ENCODE assay signal across 10 mouse cellular contexts in genomic region chr13:36149175-36149939, GRCm38 (mm10). TPM values are rescaled to one million over a fixed set of nuclear protein-coding genes. Genes with fewer than 3 reads are reported as not detected.
DNase-seq lines count a peak whose midpoint lies in the region; ATAC-seq and TF ChIP-seq lines count a peak whose summit lies in the region.
"Had no signal": no experiment of that assay in that cellular context is flagged by ENCODE, and none has a peak within 500 bp of the region (broad histone marks: within the 10 kb centered on the region; RNA-seq: fewer than 3 reads in every experiment).

No protein-coding gene starts in this region.

- TF ChIP-seq CTCF in intestine, postnatal 0 days (IDR thresholded peaks at IDR 0.05; ENCODE audit: low read depth) = no peak

- no peaks in the 10 kb centered on the region for H3K36me3 ChIP-seq in forebrain, embryonic 14.5 days (ENCODE audit: control insufficient read depth, insufficient read depth, low read length)
- H3K36me3 ChIP-seq in forebrain, embryonic 12.5 days (replicated peaks) = no peaks in the 10 kb centered on the region
- H3K36me3 ChIP-seq in midbrain, embryonic 15.5 days (replicated peaks) = no peaks in the 10 kb centered on the region
- H3K36me3 ChIP-seq in midbrain, embryonic 14.5 days (ENCODE audit: control insufficient read depth, insufficient read depth, low read length) = no peaks in the 10 kb centered on the region
- H3K36me3 ChIP-seq in intestine, postnatal 0 days (ENCODE audit: control insufficient read depth, insufficient read depth) = no peaks in the 10 kb centered on the region
- H3K36me3 ChIP-seq: embryonic facial prominence, embryonic 15.5 days had no signal

- H3K9ac ChIP-seq in forebrain, embryonic 14.5 days (ENCODE audit: low read length) = no peak overlapping the region
- no peak overlapping the region for H3K9ac ChIP-seq in forebrain, embryonic 12.5 days
- no peak overlapping the region for H3K9ac ChIP-seq in midbrain, embryonic 15.5 days
- no peak overlapping the region for H3K9ac ChIP-seq in midbrain, embryonic 14.5 days (replicated peaks; ENCODE audit: low read length)
- H3K9ac ChIP-seq in intestine, postnatal 0 days (ENCODE audit: low read depth, low read length) = no peak overlapping the region
- H3K9ac ChIP-seq: embryonic facial prominence, embryonic 15.5 days had no signal

- peak; percentile 8 for DNase-seq in forebrain, embryonic 14.5 days (ENCODE audit: low spot score)
- DNase-seq in midbrain, embryonic 14.5 days = no peak
- peak; percentile 22 for DNase-seq in thymus, postnatal 25 days
- DNase-seq in left cerebral cortex, adult 8-10 months (ENCODE audit: low spot score in 2 of 2) = no peak
- no peak for DNase-seq in testis, postnatal 10 days (ENCODE audit: low spot score)
- DNase-seq: right cerebral cortex, postnatal 25 days had no signal

- H3K4me3 ChIP-seq in forebrain, embryonic 14.5 days (ENCODE audit: low read depth, low read length) = no peak overlapping the region
- H3K4me3 ChIP-seq in forebrain, embryonic 12.5 days (replicated peaks) = no peak overlapping the region
- no peak overlapping the region for H3K4me3 ChIP-seq in midbrain, embryonic 15.5 days
- no peak overlapping the region for H3K4me3 ChIP-seq in midbrain, embryonic 14.5 days (replicated peaks; ENCODE audit: low read depth, low read length)
- no peak overlapping the region for H3K4me3 ChIP-seq in intestine, postnatal 0 days (ENCODE audit: low read depth, low read length)
- H3K4me3 ChIP-seq: embryonic facial prominence, embryonic 15.5 days had no signal

- no peak for ATAC-seq in forebrain, embryonic 14.5 days
- no peak for ATAC-seq in forebrain, embryonic 12.5 days (ENCODE audit: low FRiP score)
- ATAC-seq in midbrain, embryonic 15.5 days (replicated peaks) = no peak
- no peak for ATAC-seq in midbrain, embryonic 14.5 days (ENCODE audit: low FRiP score, low TSS enrichment)
- peak; percentile 84 for ATAC-seq in intestine, postnatal 0 days

- no peak overlapping the region for H3K4me2 ChIP-seq in forebrain, embryonic 14.5 days (ENCODE audit: low read length)
- H3K4me2 ChIP-seq in forebrain, embryonic 12.5 days = no peak overlapping the region
- no peak overlapping the region for H3K4me2 ChIP-seq in midbrain, embryonic 15.5 days
- H3K4me2 ChIP-seq in midbrain, embryonic 14.5 days (ENCODE audit: low read length) = no peak overlapping the region
- H3K4me2 ChIP-seq in intestine, postnatal 0 days (replicated peaks; ENCODE audit: low read depth) = peak overlapping the region; percentile 40
- H3K4me2 ChIP-seq: embryonic facial prominence, embryonic 15.5 days had no signal

- H3K9me3 ChIP-seq in forebrain, embryonic 14.5 days (replicated peaks; ENCODE audit: control insufficient read depth, low read length) = no peaks in the 10 kb centered on the region
- H3K9me3 ChIP-seq in forebrain, embryonic 12.5 days = no peaks in the 10 kb centered on the region
- H3K9me3 ChIP-seq in midbrain, embryonic 15.5 days = no peaks in the 10 kb centered on the region
- no peaks in the 10 kb centered on the region for H3K9me3 ChIP-seq in midbrain, embryonic 14.5 days (ENCODE audit: control insufficient read depth, low read length)
- no peaks in the 10 kb centered on the region for H3K9me3 ChIP-seq in intestine, postnatal 0 days (ENCODE audit: control insufficient read depth)
- H3K9me3 ChIP-seq: embryonic facial prominence, embryonic 15.5 days had no signal

- no peaks in the 10 kb centered on the region for H3K27me3 ChIP-seq in forebrain, embryonic 14.5 days (replicated peaks; ENCODE audit: control insufficient read depth, insufficient read depth, low read length)
- H3K27me3 ChIP-seq in forebrain, embryonic 12.5 days = no peaks in the 10 kb centered on the region
- H3K27me3 ChIP-seq in midbrain, embryonic 15.5 days (replicated peaks) = no peaks in the 10 kb centered on the region
- H3K27me3 ChIP-seq in midbrain, embryonic 14.5 days (ENCODE audit: control insufficient read depth, insufficient read depth, low read length) = no peaks in the 10 kb centered on the region
- no peaks in the 10 kb centered on the region for H3K27me3 ChIP-seq in intestine, postnatal 0 days (replicated peaks; ENCODE audit: control insufficient read depth, insufficient read depth, low read length)
- H3K27me3 ChIP-seq: embryonic facial prominence, embryonic 15.5 days had no signal

- no peak overlapping the region for H3K27ac ChIP-seq in forebrain, embryonic 14.5 days (ENCODE audit: low read depth, low read length)
- no peak overlapping the region for H3K27ac ChIP-seq in forebrain, embryonic 12.5 days
- peak overlapping the region; percentile 29; the same call in 1 of the 2 replicates for H3K27ac ChIP-seq in midbrain, embryonic 15.5 days
- H3K27ac ChIP-seq in midbrain, embryonic 14.5 days (replicated peaks; ENCODE audit: low read depth, low read length) = no peak overlapping the region
- peak overlapping the region; percentile 11; the same call in 1 of the 2 replicates for H3K27ac ChIP-seq in intestine, postnatal 0 days (ENCODE audit: low read depth, low read length)
- H3K27ac ChIP-seq: embryonic facial prominence, embryonic 15.5 days had no signal

- H3K4me1 ChIP-seq in forebrain, embryonic 14.5 days (ENCODE audit: control insufficient read depth, insufficient read depth, low read length) = peaks cover 3% of the 10 kb centered on the region; the same call in 1 of the 2 replicates
- peaks cover 17% of the 10 kb centered on the region for H3K4me1 ChIP-seq in forebrain, embryonic 12.5 days
- peaks cover 7% of the 10 kb centered on the region; the same call in 1 of the 2 replicates for H3K4me1 ChIP-seq in midbrain, embryonic 15.5 days
- H3K4me1 ChIP-seq in midbrain, embryonic 14.5 days (ENCODE audit: control insufficient read depth, insufficient read depth, low read length) = no peaks in the 10 kb centered on the region
- no peaks in the 10 kb centered on the region for H3K4me1 ChIP-seq in intestine, postnatal 0 days (replicated peaks; ENCODE audit: control insufficient read depth, insufficient read depth, low read length)

- WGBS in forebrain, embryonic 14.5 days = 44% methylated on average over 6 of the region's 6 CpGs
- 44% methylated on average over 6 of the region's 6 CpGs for WGBS in forebrain, embryonic 12.5 days
- WGBS in midbrain, embryonic 15.5 days = 38% methylated on average over 6 of the region's 6 CpGs
- WGBS in midbrain, embryonic 14.5 days = 37% methylated on average over 6 of the region's 6 CpGs
- WGBS in intestine, postnatal 0 days = 32% methylated on average over 6 of the region's 6 CpGs

RNA-seq across cellular contexts. Expression of gene Lyrm4, which starts 32.0 kb away (rescaled TPM):
- polyA plus RNA-seq in forebrain, embryonic 14.5 days (2014; fragmentation: Nextera tagmentation; extraction: Ambion mirVana) = 39.0 and 41.3 TPM in 2 replicates
- 20.3 and 23.6 TPM in 2 replicates for polyA plus RNA-seq in forebrain, embryonic 12.5 days (2016; fragmentation: Nextera tagmentation; extraction: Ambion mirVana)
- polyA plus RNA-seq in midbrain, embryonic 15.5 days (2015; fragmentation: Nextera tagmentation; extraction: Ambion mirVana) = 37.8 and 41.1 TPM in 2 replicates
- 40.3 and 45.4 TPM in 2 replicates for polyA plus RNA-seq in midbrain, embryonic 14.5 days (2014; fragmentation: Nextera tagmentation; extraction: Ambion mirVana)
- 15.1 and 16.9 TPM in 2 replicates for polyA plus RNA-seq in intestine, postnatal 0 days (2015; fragmentation: Nextera tagmentation; extraction: Ambion mirVana)
- total RNA-seq in left cerebral cortex, adult 8-10 months (2022) = 10 to 100 TPM; 21.0 to 25.5 (median 22.8) TPM

RNA-seq across cellular contexts. Expression of gene Fars2, which starts 32.1 kb away (rescaled TPM):
- 31.1 and 35.5 TPM in 2 replicates for polyA plus RNA-seq in forebrain, embryonic 14.5 days (2014; fragmentation: Nextera tagmentation; extraction: Ambion mirVana)
- polyA plus RNA-seq in forebrain, embryonic 12.5 days (2016; fragmentation: Nextera tagmentation; extraction: Ambion mirVana) = 29.5 and 30.0 TPM in 2 replicates
- polyA plus RNA-seq in midbrain, embryonic 15.5 days (2015; fragmentation: Nextera tagmentation; extraction: Ambion mirVana) = 24.2 and 31.6 TPM in 2 replicates
- 27.6 and 33.0 TPM in 2 replicates for polyA plus RNA-seq in midbrain, embryonic 14.5 days (2014; fragmentation: Nextera tagmentation; extraction: Ambion mirVana)
- polyA plus RNA-seq in intestine, postnatal 0 days (2015; fragmentation: Nextera tagmentation; extraction: Ambion mirVana) = 29.8 and 33.9 TPM in 2 replicates
- total RNA-seq in left cerebral cortex, adult 8-10 months (2022) = 10 to 100 TPM; 32.7 to 39.9 (median 36.9) TPM

Comparison
In these comparisons a context has a peak if more than half of its experiments do, and no peak if none do; other contexts are left out.
1. H3K27ac ChIP-seq: peak in midbrain, embryonic 15.5 days (single experiment) and intestine, postnatal 0 days (single experiment); none in forebrain, embryonic 14.5 days (single experiment), forebrain, embryonic 12.5 days (single experiment) and midbrain, embryonic 14.5 days (single experiment).
2. DNase-seq: peak in forebrain, embryonic 14.5 days (single experiment) and thymus, postnatal 25 days (single experiment); none in midbrain, embryonic 14.5 days (single experiment), left cerebral cortex, adult 8-10 months (0 of 2) and testis, postnatal 10 days (single experiment).